Mouse (Mus musculus): ENCODE results near the gene Tspan15.

DNA sequence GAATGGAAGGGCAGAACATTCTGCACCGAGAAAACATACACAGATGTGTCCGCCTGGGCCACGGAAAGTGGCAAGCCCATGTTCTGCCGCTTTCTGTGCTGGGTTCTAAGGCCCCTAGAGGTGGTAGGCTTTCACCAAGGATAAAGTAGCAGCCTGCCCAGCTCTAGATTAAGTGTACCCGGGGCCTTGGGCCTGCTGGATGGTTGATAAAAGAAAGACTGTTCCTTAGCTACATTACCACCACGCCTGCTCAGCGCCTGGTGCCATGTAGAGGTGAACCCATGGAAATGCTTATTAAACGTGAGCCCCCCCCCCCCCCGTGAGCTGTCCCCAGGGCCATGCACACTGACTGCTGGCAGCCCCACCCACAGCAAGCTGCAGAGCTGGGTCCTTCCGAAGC, 6.2 kb upstream of the Tspan15 start:
- TF ChIP-seq CTCF (IDR thresholded peaks at IDR 0.05; ENCODE audit: borderline replicate concordance, control insufficient read depth, extremely low read depth, insufficient read depth, low read length, poor library complexity) (no peak), POLR2A (IDR thresholded peaks at IDR 0.05; ENCODE audit: control insufficient read depth, extremely low read depth, insufficient read depth, low read length, poor library complexity) (no peak)

Measured in thymus, adult 2 months (tissue).